Mouse (Mus musculus): ENCODE results near the gene Lce3d.

Gene Lce3d

GRCm38 (mm10) chr3:92957090-92957489 lies at the start of gene Lce3d:
Lce3d (plus strand) TSS chr3:92957390.
- Histone ChIP-seq H3K27me3 (ENCODE audit: control insufficient read depth, insufficient read depth, low read length, poor library complexity, severe bottlenecking) (no peaks in the 10 kb centered on the region), H3K36me3 (ENCODE audit: control insufficient read depth, insufficient read depth, low read length, poor library complexity, severe bottlenecking) (no peaks in the 10 kb centered on the region)

GRCm38 (mm10) chr3:92907571-92907970 lies 49.6 kb upstream of the Lce3d start:
- Histone ChIP-seq H3K27me3 (ENCODE audit: control insufficient read depth, insufficient read depth, low read length, poor library complexity, severe bottlenecking) (no peaks in the 10 kb centered on the region), H3K36me3 (ENCODE audit: control insufficient read depth, insufficient read depth, low read length, poor library complexity, severe bottlenecking) (no peaks in the 10 kb centered on the region)
- DNase-seq (ENCODE audit: low read depth, low spot score): no peak

More at GRCm38 (mm10) chr3:92957090-92957489, at the start of gene Lce3d:
- DNase-seq (ENCODE audit: low read depth, low spot score): no peak

GRCm38 (mm10) chr3:92920364-92920763 lies 36.8 kb upstream of the Lce3d start:
- no peaks in the 10 kb centered on the region for H3K27me3 ChIP-seq (ENCODE audit: control insufficient read depth, insufficient read depth, low read length, poor library complexity, severe bottlenecking)
- no peaks in the 10 kb centered on the region for H3K36me3 ChIP-seq (ENCODE audit: control insufficient read depth, insufficient read depth, low read length, poor library complexity, severe bottlenecking)
- DNase-seq (ENCODE audit: low read depth, low spot score): no peak

- H3K36me3 ChIP-seq (ENCODE audit: control insufficient read depth, insufficient read depth, low read length, poor library complexity, severe bottlenecking): no peaks in the 10 kb centered on the region
- no peaks in the 10 kb centered on the region for H3K27me3 ChIP-seq (ENCODE audit: control insufficient read depth, insufficient read depth, low read length, poor library complexity, severe bottlenecking)
- no peak for DNase-seq (ENCODE audit: low read depth, low spot score)
Measured at GRCm38 (mm10) chr3:92926130-92926529, 31.1 kb upstream of the Lce3d start, which contains the start of gene Lce3a. Lce3a (minus strand) TSS chr3:92926230.

DNA sequence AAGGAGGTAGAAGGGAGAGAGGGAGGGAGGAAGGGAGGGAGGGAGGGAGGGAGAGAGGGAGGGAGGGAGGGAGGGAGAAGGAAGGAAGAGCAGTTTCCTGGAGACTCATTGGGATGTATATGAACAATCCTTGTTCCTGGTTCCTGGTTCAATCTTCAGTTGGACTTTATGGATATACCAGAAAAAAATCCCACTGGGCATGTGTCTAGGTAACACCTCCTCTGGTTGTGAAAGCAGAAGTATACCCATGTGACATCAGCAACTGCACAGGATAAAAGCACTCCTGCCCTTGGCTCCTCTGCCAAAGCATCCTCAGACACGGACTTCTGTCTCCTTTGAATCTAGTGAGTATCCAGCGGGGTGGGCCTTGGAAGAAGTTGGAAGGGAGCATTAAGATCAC lies 24.5 kb upstream of the Lce3d start, which contains the start of gene Lce3b:
Gene Lce3b, plus strand, starts transcription at position 301 of the 400 bp plus-strand sequence.
- H3K27me3 ChIP-seq (ENCODE audit: control insufficient read depth, insufficient read depth, low read length, poor library complexity, severe bottlenecking): no peaks in the 10 kb centered on the region
- H3K36me3 ChIP-seq (ENCODE audit: control insufficient read depth, insufficient read depth, low read length, poor library complexity, severe bottlenecking): no peaks in the 10 kb centered on the region
- DNase-seq (ENCODE audit: low read depth, low spot score): no peak

DNA sequence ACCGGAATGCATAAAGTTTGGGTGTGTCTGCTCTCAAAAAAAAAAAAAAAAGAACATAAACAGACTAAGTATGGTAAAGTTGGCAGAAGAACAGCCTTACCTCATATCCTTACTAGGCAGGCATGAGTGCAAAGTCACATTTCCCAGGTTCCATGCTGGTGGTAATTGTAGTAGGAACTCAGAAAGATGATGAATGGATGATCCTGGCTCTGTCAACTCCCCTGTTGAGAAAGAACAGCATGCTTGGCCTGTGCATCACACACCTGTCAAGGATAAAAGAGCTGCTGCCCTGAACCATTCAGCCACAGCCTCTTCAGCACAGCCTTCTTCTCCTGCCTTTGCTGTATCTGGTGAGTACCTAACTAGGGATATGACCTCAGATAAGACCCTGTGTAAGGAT lies 13.0 kb upstream of the Lce3d start, which contains the start of gene Lce3c:
Gene Lce3c, plus strand, starts transcription at position 301 of the 400 bp plus-strand sequence.
- no peaks in the 10 kb centered on the region for H3K27me3 ChIP-seq (ENCODE audit: control insufficient read depth, insufficient read depth, low read length, poor library complexity, severe bottlenecking)
- DNase-seq (ENCODE audit: low read depth, low spot score): no peak
- H3K36me3 ChIP-seq (ENCODE audit: control insufficient read depth, insufficient read depth, low read length, poor library complexity, severe bottlenecking): no peaks in the 10 kb centered on the region

DNA sequence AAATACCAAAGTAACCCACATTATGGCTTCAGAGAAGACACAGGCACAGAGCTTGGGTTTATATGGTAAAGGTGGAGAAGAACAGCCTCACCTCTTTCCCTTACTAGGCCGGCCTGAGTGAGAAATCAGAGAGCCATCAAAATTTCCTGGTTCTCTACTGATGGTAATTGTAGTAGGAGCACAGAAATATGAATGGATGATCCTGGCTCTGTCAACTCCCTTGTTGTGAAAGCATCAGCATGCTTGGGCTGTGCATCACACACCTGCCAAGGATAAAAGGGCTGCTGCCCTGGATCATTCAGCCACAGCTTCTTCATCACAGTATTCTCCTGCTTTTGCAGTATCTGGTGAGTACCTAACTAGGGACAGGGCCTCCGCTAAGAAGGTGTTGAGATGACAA lies 9.6 kb downstream of the Lce3d start, which contains the start of gene Lce3e:
Gene Lce3e, plus strand, starts transcription at position 301 of the 400 bp plus-strand sequence.
- DNase-seq (ENCODE audit: low read depth, low spot score): no peak
- Histone ChIP-seq H3K27me3 (ENCODE audit: control insufficient read depth, insufficient read depth, low read length, poor library complexity, severe bottlenecking) (no peaks in the 10 kb centered on the region), H3K36me3 (ENCODE audit: control insufficient read depth, insufficient read depth, low read length, poor library complexity, severe bottlenecking) (no peaks in the 10 kb centered on the region)

GRCm38 (mm10) chr3:92978484-92978883 lies 21.3 kb downstream of the Lce3d start:
- DNase-seq (ENCODE audit: low read depth, low spot score): no peak
- Histone ChIP-seq H3K36me3 (ENCODE audit: control insufficient read depth, insufficient read depth, low read length, poor library complexity, severe bottlenecking) (no peaks in the 10 kb centered on the region), H3K27me3 (ENCODE audit: control insufficient read depth, insufficient read depth, low read length, poor library complexity, severe bottlenecking) (no peaks in the 10 kb centered on the region)

- H3K36me3 ChIP-seq (ENCODE audit: control insufficient read depth, insufficient read depth, low read length, poor library complexity, severe bottlenecking): no peaks in the 10 kb centered on the region
Measured at GRCm38 (mm10) chr3:92991926-92992325, 34.7 kb downstream of the Lce3d start, which contains the start of gene Lce3f. Lce3f (plus strand) TSS chr3:92992226.

DNA sequence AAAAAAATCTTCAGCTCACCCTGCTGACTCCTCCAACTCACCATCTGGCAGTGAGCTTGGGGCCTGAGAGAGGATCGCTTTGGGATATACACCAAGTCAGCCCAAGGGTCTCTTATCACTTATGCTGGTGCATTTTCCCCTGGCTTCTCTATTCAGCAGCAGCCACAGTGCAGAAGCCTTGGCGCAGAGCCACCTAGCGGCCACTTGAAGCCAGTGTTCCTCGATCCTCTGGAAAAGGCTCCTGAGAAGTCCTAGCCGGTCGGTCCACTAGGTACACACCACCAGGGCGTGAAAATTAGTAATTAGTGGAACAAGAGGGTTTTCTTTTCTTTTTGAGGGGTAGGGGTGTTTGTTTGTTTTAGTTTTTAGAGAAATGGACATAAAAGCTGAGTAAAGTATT lies 41.5 kb downstream of the Lce3d start:
- no peak for DNase-seq (ENCODE audit: low read depth, low spot score)
- Histone ChIP-seq H3K36me3 (ENCODE audit: control insufficient read depth, insufficient read depth, low read length, poor library complexity, severe bottlenecking) (no peaks in the 10 kb centered on the region), H3K27me3 (ENCODE audit: control insufficient read depth, insufficient read depth, low read length, poor library complexity, severe bottlenecking) (no peaks in the 10 kb centered on the region)

More at GRCm38 (mm10) chr3:92991926-92992325, 34.7 kb downstream of the Lce3d start, which contains the start of gene Lce3f:
- H3K27me3 ChIP-seq (ENCODE audit: control insufficient read depth, insufficient read depth, low read length, poor library complexity, severe bottlenecking): no peaks in the 10 kb centered on the region; the same call in 1 of the 2 replicates
- no peak for DNase-seq (ENCODE audit: low read depth, low spot score)

DNA sequence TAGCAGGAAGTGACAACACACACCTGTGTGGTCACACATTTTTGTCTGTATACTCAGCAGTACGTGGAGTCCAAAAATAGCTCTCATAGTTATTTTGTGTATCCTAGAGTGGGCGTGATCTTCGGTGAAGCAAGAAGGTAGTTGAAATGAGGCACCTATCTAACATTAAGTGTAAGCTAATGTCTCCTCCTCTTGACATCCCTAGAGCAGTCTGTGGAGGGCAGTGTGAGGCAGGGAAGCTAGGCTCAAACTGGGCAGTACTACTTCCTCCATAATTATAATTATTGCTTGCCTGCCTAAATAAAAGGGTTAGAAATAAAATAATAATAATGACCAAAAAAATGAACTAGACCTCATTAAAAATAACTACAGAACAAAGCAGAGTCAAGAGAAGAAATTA lies 43.4 kb downstream of the Lce3d start:
- no peak for DNase-seq (ENCODE audit: low read depth, low spot score)
- Histone ChIP-seq H3K36me3 (ENCODE audit: control insufficient read depth, insufficient read depth, low read length, poor library complexity, severe bottlenecking) (no peaks in the 10 kb centered on the region), H3K27me3 (ENCODE audit: control insufficient read depth, insufficient read depth, low read length, poor library complexity, severe bottlenecking) (no peaks in the 10 kb centered on the region)

GRCm38 (mm10) chr3:93002843-93003242 lies 45.7 kb downstream of the Lce3d start:
- H3K36me3 ChIP-seq (ENCODE audit: control insufficient read depth, insufficient read depth, low read length, poor library complexity, severe bottlenecking): no peaks in the 10 kb centered on the region
- no peak for DNase-seq (ENCODE audit: low read depth, low spot score)
- H3K27me3 ChIP-seq (ENCODE audit: control insufficient read depth, insufficient read depth, low read length, poor library complexity, severe bottlenecking): no peaks in the 10 kb centered on the region
